Mouse (Mus musculus) heart, postnatal 0 days (tissue): ENCODE results near the gene Prkag2.

Experiments
- CTCF ChIP-seq: IDR thresholded peaks from 2 replicates; pipeline ENCODE4 v1.5.1; 2016; ENCODE audit warnings: antibody characterized with exemption, control low read depth, low read depth
- EP300 ChIP-seq: IDR thresholded peaks from 2 replicates; pipeline ENCODE4 v1.6.1; 2016; ENCODE audit warnings: antibody characterized with exemption, low read depth

GRCm38 (mm10) chr5:25041307-25041706 is 59.1 kb downstream of the Prkag2 start:
- TF ChIP-seq CTCF, result peak; percentile 38
- TF ChIP-seq EP300, result no peak
